Mouse (Mus musculus) hindbrain, embryonic 16.5 days (tissue): ENCODE data around the gene Tmem158. TPM values are rescaled to one million over a fixed set of nuclear protein-coding genes. Genes with fewer than 3 reads are reported as not detected.

Experiments used
- ATAC-seq: fragments of 200-750 bp; cut with Nextera tagmentation; 2 replicates; pipeline ENCODE4 v1.8.0; 2017; ENCODE audit warnings: moderate TSS enrichment, moderate library complexity
- H3K27ac ChIP-seq: fragments of 300-500 bp; sonication (generic); 2 replicates; pipeline ENCODE4 v1.5.1; 2014; ENCODE audit warnings: low read depth, mild to moderate bottlenecking, control low read depth, low read length, moderate library complexity
- H3K27me3 ChIP-seq: fragments of 300-500 bp; sonication (generic); replicated peaks from 2 replicates; pipeline ENCODE4 v1.6.1; 2014; ENCODE audit warnings: low read length; ENCODE audit not compliant: control insufficient read depth, insufficient read depth
- H3K36me3 ChIP-seq: fragments of 300-500 bp; sonication (generic); 2 replicates; pipeline ENCODE4 v1.6.1; 2014; ENCODE audit warnings: mild to moderate bottlenecking, low read length, moderate library complexity, mixed read lengths; ENCODE audit not compliant: control insufficient read depth, insufficient read depth
- H3K4me1 ChIP-seq: fragments of 300-500 bp; sonication (generic); 2 replicates; pipeline ENCODE4 v1.6.1; 2014; ENCODE audit warnings: low read depth, low read length; ENCODE audit not compliant: control insufficient read depth, insufficient read depth
- H3K4me2 ChIP-seq: fragments of 300-500 bp; sonication (generic); 2 replicates; pipeline ENCODE4 v1.6.1; 2014; ENCODE audit warnings: mild to moderate bottlenecking, low read length, control low read depth, moderate library complexity
- H3K4me3 ChIP-seq: fragments of 300-500 bp; sonication (generic); 2 replicates; pipeline ENCODE4 v1.5.1; 2014; ENCODE audit warnings: mild to moderate bottlenecking, low read length, control low read depth, moderate library complexity
- H3K9ac ChIP-seq: fragments of 300-500 bp; sonication (generic); 2 replicates; pipeline ENCODE4 v1.6.1; 2014; ENCODE audit warnings: low read depth, mild to moderate bottlenecking, control low read depth, low read length, moderate library complexity
- H3K9me3 ChIP-seq: fragments of 300-500 bp; sonication (generic); 2 replicates; pipeline ENCODE4 v1.6.1; 2014; ENCODE audit warnings: mild to moderate bottlenecking, low read length, moderate library complexity; ENCODE audit not compliant: control insufficient read depth
- WGBS: fragments of 180-500 bp; shearing (Covaris S2); extraction: QIAGEN DNeasy Blood & Tissue Kit; methylation state at CpG from one replicate; pipeline ENCODE4 v1.1.7; 2014; 5-methylcytosine and 5-hydroxymethylcytosine counted together
- polyA plus RNA-seq: library from polyadenylated mRNA; unstranded; fragments of >200 nt; fragmentation: Nextera tagmentation; extraction: Ambion mirVana; gene quantifications from 2 replicates; pipeline ENCODE4 v1.2.1, GENCODE M21; 2015

Gene Tmem158
- polyA plus RNA-seq, 1 experiment from 2014 or later, result 25.3 TPM

DNA sequence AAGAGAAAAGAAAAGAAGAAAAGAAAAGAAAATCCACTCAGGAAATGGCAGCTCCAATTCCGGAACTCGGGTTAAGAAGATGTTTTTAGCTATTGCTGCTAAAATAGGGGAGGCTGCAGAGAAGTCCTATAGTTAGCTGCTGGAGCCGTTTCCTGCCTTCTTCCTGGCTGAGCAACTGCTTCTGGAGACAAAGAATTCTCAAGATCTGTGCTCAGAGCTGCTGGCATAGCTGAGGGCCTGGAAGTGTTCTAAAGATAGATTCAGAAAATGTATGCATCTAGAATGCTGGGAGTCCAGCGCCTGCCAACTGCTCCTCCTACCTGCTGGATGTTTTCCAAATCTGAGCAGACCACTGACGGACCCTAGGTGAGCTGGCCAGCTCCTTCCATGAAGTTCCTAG lies 40.7 kb downstream of the Tmem158 start:
- Histone ChIP-seq H3K27ac (no peak overlapping the region), H3K4me1 (peaks cover 6% of the 10 kb centered on the region), H3K9ac (no peak overlapping the region), H3K36me3 (no peaks in the 10 kb centered on the region), H3K4me3 (no peak overlapping the region), H3K9me3 (no peaks in the 10 kb centered on the region), H3K27me3 (peaks cover 13% of the 10 kb centered on the region), H3K4me2 (no peak overlapping the region)
- ATAC-seq, result no peak
- WGBS, result 65% methylated on average over 5 of the region's 5 CpGs

DNA sequence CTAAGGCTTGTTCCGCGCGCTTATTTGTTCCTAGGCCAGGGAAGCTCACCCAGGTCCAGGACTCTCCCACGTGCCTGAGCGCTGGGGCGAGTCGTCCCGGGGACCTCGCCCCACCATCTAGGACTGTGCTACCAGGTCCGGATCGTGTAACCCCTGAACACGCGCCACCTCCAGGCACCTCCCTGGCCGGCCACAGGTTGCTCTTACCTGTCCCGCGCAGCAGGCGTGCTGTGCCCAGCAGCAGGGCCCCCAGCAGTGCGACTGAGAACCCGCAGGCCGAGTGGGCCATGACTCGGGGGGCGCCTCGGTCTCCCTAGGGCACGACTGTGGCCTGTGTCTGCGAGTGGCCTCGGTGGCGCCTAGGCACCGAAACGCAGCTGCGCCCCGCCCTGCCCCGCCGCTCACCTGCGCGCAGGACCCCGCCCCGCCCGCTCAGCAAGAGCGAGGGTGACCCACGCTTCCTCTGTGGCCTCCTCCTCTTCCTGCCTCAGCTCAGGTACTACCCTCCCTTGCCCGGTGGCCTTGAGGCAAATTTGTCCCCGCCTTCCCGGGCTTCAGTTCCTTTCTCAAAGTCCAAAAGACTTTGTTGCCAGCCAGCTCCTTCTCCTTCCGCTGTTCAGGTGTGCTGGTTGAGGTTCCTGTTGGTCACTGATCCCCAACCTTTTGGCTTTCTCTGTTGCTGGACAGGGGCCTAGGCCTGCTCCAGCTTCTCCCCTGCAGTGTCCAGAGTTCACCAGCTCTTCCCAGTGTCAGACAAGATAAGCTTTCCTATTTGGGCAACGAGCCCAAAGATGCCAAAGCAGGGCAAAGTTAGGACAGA lies 44.7 kb downstream of the Tmem158 start, which contains the start of gene Cdcp1:
Cdcp1 (minus strand) TSS at position 418 of the 820 bp plus-strand sequence.
- Histone ChIP-seq H3K4me2 (peak within 1 kb of the TSS; percentile 66), H3K4me3 (peak within 1 kb of the TSS; percentile 38), H3K9me3 (no peaks in the 10 kb centered on the region), H3K36me3 (no peaks in the 10 kb centered on the region), H3K9ac (peak within 1 kb of the TSS; percentile 45; the same call in 1 of the 2 replicates), H3K27me3 (peaks cover 16% of the 10 kb centered on the region), H3K27ac (no peak within 1 kb of the TSS), H3K4me1 (peaks cover 6% of the 10 kb centered on the region)
- WGBS, result 7% methylated on average over 35 of the region's 45 CpGs
- no peak for ATAC-seq

DNA sequence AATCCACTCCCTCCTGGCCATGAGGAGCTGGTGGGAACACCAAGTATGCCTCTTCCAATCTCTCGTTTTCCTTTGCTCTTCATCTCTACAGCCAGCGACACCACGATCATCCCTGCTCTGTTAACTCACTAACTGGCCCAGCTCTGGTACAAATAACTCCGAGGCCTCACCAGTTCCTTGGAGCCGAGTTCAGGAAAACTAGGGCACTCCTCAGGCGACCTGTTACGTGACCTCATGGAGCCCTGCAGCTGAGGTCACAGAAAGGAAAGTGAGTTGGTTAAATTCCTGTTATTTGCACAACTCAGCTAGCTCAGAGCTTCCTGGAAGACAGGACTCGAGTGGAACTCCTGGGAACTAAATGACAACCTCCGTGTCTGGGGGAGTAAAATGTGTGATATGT lies 47.2 kb downstream of the Tmem158 start:
- H3K4me3 ChIP-seq, result no peak overlapping the region
- H3K27me3 ChIP-seq, result peaks cover 16% of the 10 kb centered on the region
- H3K27ac ChIP-seq, result no peak overlapping the region
- H3K4me1 ChIP-seq, result peaks cover 6% of the 10 kb centered on the region
- H3K36me3 ChIP-seq, result no peaks in the 10 kb centered on the region
- no peaks in the 10 kb centered on the region for H3K9me3 ChIP-seq
- ATAC-seq, result no peak
- H3K9ac ChIP-seq, result no peak overlapping the region
- no peak overlapping the region for H3K4me2 ChIP-seq
- 77% methylated on average over 9 of the region's 9 CpGs for WGBS

Other genes starting within 250 kb of the Tmem158 start
- 30.0 and 31.2 TPM in 2 replicates for gene Tmem42, start 239.4 kb downstream of the Tmem158 start, polyA plus RNA-seq
- 0.61 and 0.81 TPM in 2 replicates for gene Tgm4, start 226.0 kb downstream of the Tmem158 start, polyA plus RNA-seq
- 88.7 and 92.7 TPM in 2 replicates for gene Zdhhc3, start 147.6 kb downstream of the Tmem158 start, polyA plus RNA-seq
- gene Exosc7, start 147.5 kb downstream of the Tmem158 start, polyA plus RNA-seq, result 76.3 and 78.2 TPM in 2 replicates
- 4.2 and 4.5 TPM in 2 replicates for gene Clec3b, start 109.8 kb downstream of the Tmem158 start, polyA plus RNA-seq
- 0.11 and 0.24 TPM in 2 replicates for gene Cdcp1, start 44.7 kb downstream of the Tmem158 start, polyA plus RNA-seq
- 557 and 610 TPM in 2 replicates for gene Lars2, start 106.2 kb upstream of the Tmem158 start, polyA plus RNA-seq
- gene Limd1, start 217.9 kb upstream of the Tmem158 start, polyA plus RNA-seq, result 12.2 and 15.5 TPM in 2 replicates